Mouse (Mus musculus) CD4-positive, CD25-positive, alpha-beta regulatory T cell, adult 4 months (primary cell): ENCODE data around the gene Bin2. TPM values are rescaled to one million over a fixed set of nuclear protein-coding genes. Genes with fewer than 3 reads are reported as not detected.
"Not testable (repeated sequence)": the region's sequence is repeated elsewhere in the genome, so short reads cannot be mapped to it uniquely, and the experiment has no call there.

Experiments used
- ATAC-seq: one replicate; pipeline ENCODE4 v1.8.0; 2017
- polyA plus RNA-seq, 2 experiments: library from polyadenylated mRNA; unstranded; fragments of 100-300 nt; shearing (Covaris generic); gene quantifications; one replicate each; pipeline ENCODE4 v1.2.1; 2017

The Bin2 gene
- polyA plus RNA-seq, 2 experiments from 2014 or later, result 283 to 390 TPM

DNA sequence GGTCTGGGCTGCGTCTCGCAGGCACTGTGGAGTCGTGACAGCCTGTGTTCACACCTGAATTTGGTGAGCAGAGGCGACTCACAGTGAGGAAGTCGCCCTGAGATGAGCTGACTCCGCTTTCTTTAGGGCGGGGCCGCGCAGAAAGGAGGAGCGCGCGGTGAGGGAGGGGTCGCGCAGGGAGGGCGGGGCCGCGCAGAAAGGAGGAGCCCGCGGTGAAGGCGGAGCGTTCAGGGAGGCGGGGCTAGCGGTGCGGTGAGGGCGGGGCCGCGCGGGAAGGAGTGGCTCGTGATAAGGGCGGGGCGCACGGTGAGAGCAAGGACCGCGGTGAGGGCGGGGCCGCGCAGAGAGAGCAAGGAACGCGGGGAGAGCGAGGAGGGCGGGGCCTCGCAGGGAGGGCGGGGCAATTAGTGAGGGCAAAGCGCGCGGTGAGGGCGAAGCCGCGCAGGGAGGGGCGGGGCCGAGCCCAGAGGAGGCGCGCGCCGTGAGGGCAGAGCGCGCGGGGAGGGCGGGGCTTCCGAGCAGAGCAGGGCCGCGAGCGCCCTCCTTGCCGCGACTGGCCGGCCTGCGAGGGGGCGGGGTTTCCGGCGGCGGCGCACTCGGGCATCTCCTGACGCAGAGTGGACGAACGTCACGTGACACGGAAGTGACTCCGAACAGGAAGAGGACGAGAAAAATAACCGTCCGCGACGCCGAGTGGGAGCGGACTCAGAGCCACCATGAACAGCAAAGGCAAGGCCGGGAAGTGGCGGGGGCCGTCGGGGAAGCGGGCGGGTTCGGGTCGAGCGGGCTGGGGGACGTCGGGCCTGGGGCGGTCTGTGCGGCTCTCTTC lies 54.1 kb downstream of the Bin2 start, which contains the start of gene Dazap2:
Gene Dazap2 (plus strand): TSS at position 354 of the 829 bp plus-strand sequence.
- peak; percentile 75 for ATAC-seq

DNA sequence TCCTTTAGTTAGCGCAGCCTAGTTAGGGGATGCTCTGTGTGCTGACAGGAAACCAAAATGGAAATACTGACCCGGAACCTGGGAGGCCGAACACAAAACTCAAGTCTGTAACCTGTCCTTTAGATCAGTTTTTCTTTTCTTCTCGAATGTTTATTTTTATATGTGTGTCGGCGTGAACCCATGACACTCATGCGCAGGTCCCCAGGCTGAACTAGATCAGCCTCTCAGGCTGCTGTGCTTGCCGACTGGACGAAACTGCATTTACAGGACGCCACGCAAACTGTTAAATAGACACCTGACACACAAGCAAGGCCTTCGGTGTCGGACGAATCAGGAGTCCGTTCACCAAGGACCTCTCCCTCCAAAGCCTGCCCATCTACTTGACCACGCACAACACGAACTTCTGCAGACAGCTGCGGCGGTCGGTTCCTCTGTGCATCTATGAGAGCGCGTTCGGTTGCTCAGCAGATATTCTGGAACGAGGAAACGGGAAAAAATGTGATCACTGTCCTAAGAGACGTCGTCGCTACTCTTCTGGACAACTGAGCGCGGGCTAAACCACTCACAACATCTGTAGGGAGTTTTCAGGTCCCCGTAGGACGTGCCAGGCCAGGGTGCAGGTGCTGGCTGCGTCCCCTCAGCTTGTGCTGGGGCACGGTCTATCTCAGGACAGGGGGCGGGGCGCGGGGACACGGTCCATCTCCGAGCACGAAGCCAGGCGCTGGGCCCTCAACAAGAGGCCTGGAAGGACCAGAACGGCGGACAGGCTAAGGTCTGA lies 54.9 kb downstream of the Bin2 start:
- ATAC-seq, result peak; percentile 15

DNA sequence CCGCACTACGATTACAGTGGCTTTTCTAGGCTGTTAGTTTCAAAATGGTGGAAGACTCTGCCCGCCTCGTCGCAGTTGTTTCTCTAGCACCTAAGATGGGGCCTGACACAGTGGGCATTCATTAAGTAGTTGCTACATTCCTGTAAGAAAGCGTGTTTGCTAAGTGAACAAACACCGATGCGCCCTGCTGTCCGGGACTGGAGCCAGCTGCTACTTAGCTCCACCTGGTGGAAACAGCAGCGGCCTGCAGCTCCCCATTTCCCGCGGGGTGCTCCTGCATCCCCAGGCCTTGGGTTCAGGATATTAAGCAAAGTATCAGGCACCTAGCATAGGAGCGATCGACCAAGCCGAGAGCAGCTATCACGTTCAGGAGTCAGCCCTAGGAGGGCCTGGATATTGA lies 55.8 kb downstream of the Bin2 start:
- ATAC-seq, result no peak

DNA sequence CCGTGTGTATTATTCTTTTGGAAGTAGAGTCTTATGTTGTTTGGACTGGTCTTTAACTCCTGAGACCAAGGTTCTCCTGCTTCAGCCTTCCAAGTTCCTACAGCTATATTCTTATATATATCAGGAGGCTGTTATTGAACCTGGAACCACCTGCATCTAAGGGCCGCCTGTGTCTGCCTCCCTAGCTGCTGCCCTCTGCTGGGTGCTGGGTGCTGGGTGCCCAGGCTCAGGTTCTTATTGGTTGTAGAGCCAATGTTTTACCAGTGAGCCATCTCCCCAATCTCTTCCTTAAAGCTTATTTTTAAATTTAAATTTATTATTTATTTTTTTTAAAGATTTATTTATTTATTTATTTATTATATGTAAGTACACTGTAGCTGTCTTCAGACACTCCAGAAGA lies 56.9 kb downstream of the Bin2 start:
- no peak for ATAC-seq

DNA sequence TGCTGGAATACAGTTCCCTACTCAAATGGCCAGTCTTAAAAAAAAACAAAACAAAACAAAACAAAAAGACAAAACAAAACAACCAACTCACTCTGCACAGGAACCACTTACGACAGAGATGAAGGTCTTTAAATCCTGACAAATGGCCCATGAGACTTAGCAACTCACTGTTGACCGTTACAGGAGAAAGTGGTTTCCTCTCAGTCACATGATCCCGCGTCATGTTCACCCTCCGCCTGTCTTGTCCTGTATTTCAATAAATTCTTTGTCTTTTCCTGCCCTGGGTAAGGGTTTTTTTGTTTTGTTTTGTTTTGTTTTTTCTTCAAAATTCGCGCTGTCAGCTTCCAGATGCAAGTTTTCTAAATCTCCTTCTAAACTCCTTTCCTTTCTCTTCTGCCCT lies 57.4 kb downstream of the Bin2 start:
- no peak for ATAC-seq

DNA sequence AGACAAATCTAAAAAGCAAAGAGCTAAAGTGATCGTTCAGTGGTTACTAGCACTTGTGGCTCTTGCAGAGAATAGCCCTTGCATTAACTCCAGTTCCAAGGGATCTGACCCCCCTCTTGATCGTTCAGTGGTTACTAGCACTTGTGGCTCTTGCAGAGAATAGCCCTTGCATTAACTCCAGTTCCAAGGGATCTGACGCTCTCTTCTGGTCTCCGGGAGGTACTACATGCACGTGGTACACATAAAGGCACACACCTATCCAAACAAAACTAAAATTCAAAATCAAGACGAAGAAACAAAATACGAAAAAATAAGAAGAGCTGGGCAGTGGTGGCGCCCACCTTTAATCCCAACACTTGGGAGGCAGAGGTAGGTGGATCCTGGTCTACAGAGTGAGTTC lies 62.7 kb downstream of the Bin2 start:
- not testable (repeated sequence) for ATAC-seq

DNA sequence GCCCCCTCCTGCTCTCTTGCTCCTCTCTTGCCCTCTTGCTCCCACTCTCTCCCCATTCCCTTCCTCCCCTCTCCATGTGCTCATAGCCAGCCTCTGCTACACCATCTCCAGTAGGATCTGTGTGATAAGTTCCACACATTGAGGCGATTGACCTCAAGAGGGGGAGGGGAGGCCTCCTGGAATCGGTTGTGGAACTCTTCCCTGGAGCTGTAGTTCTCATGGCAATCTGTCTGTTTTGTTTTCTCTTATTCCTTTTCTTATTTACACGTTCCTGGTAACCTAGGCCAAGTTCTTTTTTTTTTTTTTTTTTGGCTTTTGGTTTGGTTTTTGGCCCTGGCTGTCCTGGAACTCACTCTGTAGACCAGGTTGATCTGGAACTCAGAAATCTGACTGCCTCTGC lies 67.7 kb downstream of the Bin2 start:
- ATAC-seq, result no peak

DNA sequence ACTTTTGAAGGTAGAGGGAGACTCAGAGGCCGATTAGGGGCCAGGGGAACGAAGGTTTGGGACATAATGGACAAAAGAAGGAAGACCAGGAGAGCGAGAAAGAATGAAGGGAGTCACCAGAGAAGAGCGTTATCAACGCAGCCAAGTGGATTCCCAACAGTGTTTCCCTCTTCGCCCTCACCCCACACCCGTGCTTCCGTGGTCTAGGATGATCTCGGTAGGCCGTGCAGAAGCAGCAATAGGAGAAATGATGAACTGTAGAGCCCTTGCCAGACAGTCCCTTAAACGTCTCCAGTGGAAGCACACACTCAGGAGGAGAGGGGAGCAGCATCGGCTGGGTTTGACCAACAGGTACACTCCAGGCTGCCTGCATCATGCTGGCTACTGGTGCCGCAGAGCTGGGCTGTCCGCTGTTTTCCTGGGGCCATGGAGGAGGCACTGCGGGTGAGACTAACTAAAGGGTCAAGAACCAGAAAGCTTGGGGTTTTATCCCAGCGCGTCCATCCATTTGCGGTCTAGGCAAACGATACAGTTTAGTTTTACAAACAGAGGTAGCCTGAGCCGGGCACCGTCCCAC lies 68.6 kb downstream of the Bin2 start:
- no peak for ATAC-seq

DNA sequence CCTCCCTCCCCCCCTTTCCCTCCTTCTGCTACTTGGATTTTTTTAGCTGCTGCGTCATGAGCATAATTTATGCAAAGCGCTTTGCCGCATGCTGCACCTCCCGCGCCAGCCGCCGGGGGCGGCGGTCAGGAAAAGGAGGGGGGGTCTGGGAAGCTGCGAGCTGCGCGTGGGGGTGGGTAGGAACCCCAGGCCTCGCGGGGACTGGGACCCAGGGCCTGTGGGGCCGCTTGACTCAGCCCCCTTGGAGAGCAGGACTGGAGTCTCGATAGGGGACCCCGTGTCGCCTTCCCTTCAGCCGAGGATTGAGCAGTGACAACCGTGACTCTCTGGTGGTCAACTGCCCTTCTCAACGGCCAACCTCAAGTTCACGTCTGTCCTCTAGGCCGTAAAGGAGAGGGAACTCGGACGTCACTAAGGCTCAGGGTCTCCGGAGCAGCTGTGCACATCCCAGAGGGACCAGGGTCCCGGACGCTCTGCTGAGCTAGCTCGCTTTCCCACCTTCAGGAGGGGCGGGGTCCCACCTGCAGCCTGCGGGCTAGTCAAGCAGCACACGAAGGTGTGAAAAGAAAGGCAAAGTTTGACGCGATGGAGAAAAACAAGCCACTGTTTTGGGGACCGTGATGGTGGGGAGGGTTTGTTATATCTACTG lies 69.2 kb downstream of the Bin2 start:
- peak; percentile 74 for ATAC-seq

DNA sequence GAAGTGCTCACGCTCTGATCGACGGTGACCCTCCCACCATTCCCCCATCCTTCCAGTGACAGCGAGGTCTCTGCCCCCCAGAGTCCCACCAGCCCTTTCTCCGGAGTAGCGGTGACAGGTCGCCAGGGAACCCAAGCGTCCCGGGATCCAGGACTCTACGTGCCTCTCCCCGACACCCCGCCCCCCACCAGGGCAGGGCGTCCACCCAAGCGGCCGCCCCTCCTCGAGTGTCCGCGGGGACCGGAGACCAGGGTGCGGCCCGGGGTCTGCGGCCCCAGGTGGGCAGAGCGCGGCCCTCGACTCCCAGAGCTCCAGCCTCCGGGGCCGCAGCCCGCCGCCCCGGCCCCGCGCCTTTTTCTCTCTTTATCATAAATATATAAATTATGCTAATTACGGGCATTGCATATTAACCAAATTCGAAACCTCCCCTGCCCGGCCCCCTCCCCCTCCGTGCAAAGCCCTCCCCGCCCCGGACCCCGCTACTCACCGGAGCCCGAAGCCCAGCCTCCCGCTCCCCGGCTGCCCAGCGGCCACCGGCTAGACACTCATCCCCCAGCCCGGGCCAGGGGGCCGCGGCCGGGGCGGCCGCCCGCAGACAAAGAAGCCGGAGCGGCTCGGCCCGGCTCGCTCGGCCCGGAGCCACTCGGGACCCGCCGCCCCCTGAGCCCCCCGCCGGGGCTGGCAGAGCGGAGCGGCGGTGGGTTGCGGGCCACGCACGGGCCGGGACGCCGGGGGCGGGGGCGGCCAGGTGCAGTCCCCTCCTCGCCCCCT lies 69.9 kb downstream of the Bin2 start, which contains the start of gene Pou6f1:
Gene Pou6f1 (minus strand): TSS at position 709 of the 771 bp plus-strand sequence.
- no peak for ATAC-seq

DNA sequence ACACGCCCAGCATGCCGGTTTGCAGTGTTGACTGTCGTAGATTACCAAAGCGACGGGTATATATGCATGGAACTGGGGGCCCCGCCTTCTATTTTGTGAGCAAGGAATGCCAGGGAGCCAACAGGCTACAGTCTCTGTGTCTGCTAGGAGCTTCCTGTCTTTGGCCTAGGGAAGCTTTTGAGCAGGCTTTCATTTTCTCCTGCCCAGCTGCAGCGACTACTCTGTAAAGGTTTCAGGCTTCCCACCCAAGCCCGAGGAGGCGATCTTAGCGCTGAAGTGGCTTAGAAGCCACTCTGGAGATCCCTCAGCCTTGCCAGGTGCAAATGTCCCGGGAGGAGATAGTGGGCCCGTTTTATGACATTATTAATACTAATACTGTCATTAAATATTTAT lies 70.5 kb downstream of the Bin2 start:
- peak; percentile 54 for ATAC-seq

DNA sequence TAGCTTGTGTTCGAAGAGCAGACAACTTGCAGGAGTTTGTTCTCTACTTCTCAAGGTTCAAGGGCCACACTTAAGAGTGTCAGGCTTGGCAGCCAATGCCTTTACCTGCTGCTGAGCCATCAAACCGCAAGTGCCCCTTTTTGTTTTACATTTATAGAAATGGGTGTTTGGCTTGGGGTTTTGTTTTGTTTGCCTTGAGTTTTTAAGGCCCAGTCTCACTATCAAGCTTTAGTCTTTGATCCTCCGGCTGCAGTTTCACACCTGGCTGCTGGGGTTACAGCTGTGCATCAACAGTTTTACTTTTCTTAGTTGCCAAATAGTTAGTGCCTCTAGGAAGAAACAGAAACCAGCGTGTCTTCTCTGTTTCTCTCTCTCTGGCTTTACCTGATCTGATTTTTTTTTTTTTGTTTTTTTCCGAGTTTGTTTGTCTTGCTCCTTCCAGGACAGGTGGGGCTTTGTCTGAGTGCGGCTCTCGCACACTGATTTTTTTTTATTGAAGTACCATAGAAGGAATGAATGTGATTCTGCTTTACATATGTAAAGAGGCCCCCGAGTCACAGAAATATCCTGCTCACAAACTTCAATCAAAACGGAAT lies 71.0 kb downstream of the Bin2 start:
- peak; percentile 66 for ATAC-seq

DNA sequence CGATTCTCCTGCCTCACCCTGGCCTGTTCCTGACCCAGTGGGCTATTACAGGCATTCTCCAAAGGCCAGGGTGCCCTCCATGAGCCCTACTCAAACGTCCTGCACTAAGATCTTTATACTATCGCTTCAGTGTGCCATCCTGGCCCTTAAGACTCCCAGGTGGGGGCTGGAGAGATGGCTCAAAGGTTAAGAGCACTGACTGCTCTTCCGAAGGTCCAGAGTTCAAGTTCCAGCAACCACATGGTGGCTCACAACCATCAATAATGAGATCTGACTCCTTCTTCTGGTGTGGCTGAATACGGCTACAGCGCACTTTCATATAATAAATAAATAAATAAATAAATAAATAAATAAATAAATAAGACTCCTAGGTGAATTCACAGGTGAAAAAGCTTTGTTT lies 76.5 kb downstream of the Bin2 start:
- no peak for ATAC-seq

Other genes with a start within 250 kb of the Bin2 start
- not detected for gene Gm5475, start 247.4 kb downstream of the Bin2 start, polyA plus RNA-seq
- 10 to 100 TPM; 31.4 to 39.1 TPM for gene Slc11a2, start 244.5 kb downstream of the Bin2 start, polyA plus RNA-seq
- 10 to 100 TPM; 52.3 to 82.7 TPM for gene Letmd1, start 200.5 kb downstream of the Bin2 start, polyA plus RNA-seq
- 1 to 10 TPM; 1.8 to 2.5 TPM for gene Csrnp2, start 174.1 kb downstream of the Bin2 start, polyA plus RNA-seq
- gene Tfcp2, start 117.5 kb downstream of the Bin2 start, polyA plus RNA-seq, result 1 to 10 TPM; 6.0 to 6.8 TPM
- 10 to 100 TPM; 13.3 to 17.4 TPM for gene Pou6f1, start 69.6 kb downstream of the Bin2 start, polyA plus RNA-seq
- gene Dazap2, start 54.2 kb downstream of the Bin2 start, polyA plus RNA-seq, result 100 to 1,000 TPM; 682 to 766 TPM
- not detected for gene Smagp, start 32.6 kb downstream of the Bin2 start, polyA plus RNA-seq
- 10 to 100 TPM in 1 of 2 experiments, 1 to 10 TPM in 1; 5.7 to 10.5 TPM for gene Cela1, start 18.4 kb upstream of the Bin2 start, polyA plus RNA-seq
- gene Galnt6, start 59.8 kb upstream of the Bin2 start, polyA plus RNA-seq, result 100 to 1,000 TPM in 1 of 2 experiments, 10 to 100 TPM in 1; 63.9 to 105 TPM
- 1 to 10 TPM; 5.7 to 7.7 TPM for gene Slc4a8, start 92.2 kb upstream of the Bin2 start, polyA plus RNA-seq
- under 1 TPM; 0.29 to 0.32 TPM for gene Scn8a, start 200.3 kb upstream of the Bin2 start, polyA plus RNA-seq